Mouse (Mus musculus): Measurements from ENCODE around the gene Arl15. TPM values are rescaled to one million over a fixed set of nuclear protein-coding genes. Genes with fewer than 3 reads are reported as not detected.

Gene Arl15
- polyA plus RNA-seq, 1 experiment from 2014 or later = 6.7 TPM

DNA sequence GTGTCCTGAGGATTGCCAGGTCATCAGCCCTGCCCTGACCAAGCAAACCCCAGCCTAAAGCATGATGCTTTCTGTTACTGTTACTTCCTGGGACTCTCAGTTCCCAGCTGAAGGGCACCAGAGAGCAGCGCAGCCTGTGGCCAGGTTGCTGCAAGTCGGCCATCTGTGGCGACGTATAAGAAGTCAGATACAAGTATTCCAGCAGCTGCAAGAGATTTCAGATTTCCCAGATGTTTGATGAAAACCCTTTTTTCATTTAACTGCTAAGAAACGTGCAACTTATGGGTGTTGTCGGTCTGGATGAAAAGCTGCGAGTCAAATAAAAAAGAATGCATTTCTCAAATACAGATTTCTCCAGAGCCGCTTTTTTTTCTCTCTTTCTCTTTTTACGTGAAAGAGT lies 345.3 kb downstream of the Arl15 start:
- Histone ChIP-seq H3K27me3 (no peaks in the 10 kb centered on the region), H3K4me1 (replicated peaks) (no peaks in the 10 kb centered on the region), H3K9me3 (replicated peaks) (no peaks in the 10 kb centered on the region), H3K36me3 (no peaks in the 10 kb centered on the region), H3K4me2 (no peak overlapping the region), H3K4me3 (no peak overlapping the region), H3K9ac (no peak overlapping the region), H3K27ac (no peak overlapping the region)
- 77% methylated on average over 9 of the region's 9 CpGs for WGBS
- no peak for ATAC-seq (replicated peaks; ENCODE audit: insufficient number of reproducible peaks, insufficient read depth, low FRiP score, low read depth)

DNA sequence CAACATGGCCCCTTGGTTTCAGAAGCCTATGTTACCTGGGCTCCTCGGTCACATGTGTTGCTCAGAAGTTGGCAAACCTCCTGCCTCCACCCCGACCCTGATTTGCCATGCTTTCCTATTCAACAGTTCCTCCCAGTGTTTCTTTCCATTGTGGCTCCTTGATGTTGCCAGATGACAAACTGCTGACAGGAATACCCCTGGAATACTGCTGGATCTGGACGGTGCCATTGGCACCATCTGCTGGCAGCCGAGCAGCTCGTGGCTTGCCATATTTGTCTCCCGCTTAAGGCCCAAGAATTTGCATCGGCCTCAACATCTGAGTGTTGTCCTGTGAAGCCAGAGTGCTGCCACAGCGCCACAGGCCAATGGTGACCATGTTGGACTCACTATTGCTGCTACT lies 348.5 kb downstream of the Arl15 start:
- Histone ChIP-seq H3K9ac (no peak overlapping the region), H3K9me3 (replicated peaks) (no peaks in the 10 kb centered on the region), H3K4me1 (replicated peaks) (no peaks in the 10 kb centered on the region), H3K36me3 (no peaks in the 10 kb centered on the region), H3K27ac (no peak overlapping the region), H3K27me3 (no peaks in the 10 kb centered on the region), H3K4me3 (no peak overlapping the region), H3K4me2 (no peak overlapping the region)
- 68% methylated on average over 8 of the region's 8 CpGs for WGBS
- no peak for ATAC-seq (replicated peaks; ENCODE audit: insufficient number of reproducible peaks, insufficient read depth, low FRiP score, low read depth)

DNA sequence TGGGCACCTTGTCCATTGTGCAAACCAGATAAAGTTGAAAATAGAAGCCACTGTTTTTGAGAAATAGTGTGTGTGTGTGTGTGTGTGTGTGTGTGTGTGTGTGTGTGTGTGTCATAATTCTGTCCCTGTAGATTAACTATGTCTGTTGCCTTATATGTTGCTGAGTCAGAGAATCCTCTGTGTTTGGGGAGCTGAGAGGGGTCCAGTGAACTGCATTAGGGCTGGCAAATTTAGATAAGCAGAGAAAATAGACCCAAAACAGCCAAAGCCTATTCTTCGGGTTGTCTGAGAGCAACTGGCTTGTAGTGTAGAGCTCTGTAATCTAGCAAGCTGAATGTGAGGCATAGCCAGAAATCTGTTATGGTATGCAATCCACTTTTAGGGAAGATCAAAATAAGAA lies 348.9 kb downstream of the Arl15 start:
- H3K4me1 ChIP-seq (replicated peaks) = no peaks in the 10 kb centered on the region
- H3K9me3 ChIP-seq (replicated peaks) = no peaks in the 10 kb centered on the region
- H3K9ac ChIP-seq = no peak overlapping the region
- H3K36me3 ChIP-seq = no peaks in the 10 kb centered on the region
- no peaks in the 10 kb centered on the region for H3K27me3 ChIP-seq
- H3K4me2 ChIP-seq = no peak overlapping the region
- H3K4me3 ChIP-seq = no peak overlapping the region
- no peak overlapping the region for H3K27ac ChIP-seq
- 49% methylated on average over 1 of the region's 1 CpGs for WGBS
- ATAC-seq (replicated peaks; ENCODE audit: insufficient number of reproducible peaks, insufficient read depth, low FRiP score, low read depth) = no peak

DNA sequence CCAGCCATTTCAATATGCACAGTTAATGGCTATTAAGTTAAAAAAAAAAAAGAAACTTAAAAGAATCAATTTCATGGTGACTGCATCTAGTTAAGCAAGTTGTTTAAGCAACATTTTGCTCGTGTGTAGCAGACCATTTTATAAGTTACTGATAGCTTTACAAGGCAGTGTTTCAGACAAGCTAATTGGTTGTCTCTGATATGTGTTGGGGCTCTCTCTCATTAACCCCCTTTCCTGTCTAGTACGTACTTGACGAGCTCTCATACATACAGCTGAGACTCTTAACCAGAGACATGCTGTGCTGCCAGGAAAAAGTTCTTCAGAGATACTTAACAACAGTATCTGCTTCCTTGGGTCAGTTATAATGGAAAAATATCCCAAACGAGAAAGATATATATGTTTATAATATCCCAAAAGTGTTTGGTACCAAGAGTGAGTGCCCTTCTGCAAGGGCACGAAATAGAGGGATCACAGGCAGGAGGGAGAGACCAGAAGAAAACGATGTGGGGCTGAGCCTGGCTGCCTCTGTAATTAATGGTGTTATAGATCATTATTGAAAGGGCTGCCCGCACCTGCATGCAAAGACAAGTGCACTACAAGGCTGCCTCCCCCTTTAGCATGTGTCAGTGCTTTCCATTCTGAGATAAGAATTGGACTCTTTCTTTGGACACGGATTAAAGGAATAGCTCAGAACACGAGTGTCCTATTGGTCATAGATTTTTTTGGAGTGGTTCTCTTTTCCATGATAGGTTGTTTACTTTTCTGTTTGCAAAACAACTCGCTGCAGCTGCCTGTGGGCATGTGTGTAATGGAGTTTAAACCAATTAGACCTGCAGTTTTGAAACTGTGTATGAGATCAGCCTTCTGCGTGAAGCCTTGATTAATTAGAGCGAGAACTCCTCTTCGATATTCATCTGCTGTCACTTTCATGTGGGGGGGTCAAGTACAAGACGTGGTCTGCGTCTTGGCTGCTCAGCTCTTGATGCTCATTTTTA lies 350.0 kb downstream of the Arl15 start:
- H3K27me3 ChIP-seq = no peaks in the 10 kb centered on the region
- no peak overlapping the region for H3K9ac ChIP-seq
- no peak overlapping the region for H3K4me2 ChIP-seq
- H3K4me1 ChIP-seq (replicated peaks) = no peaks in the 10 kb centered on the region
- no peak overlapping the region for H3K4me3 ChIP-seq
- WGBS = 63% methylated on average over 15 of the region's 15 CpGs
- no peak for ATAC-seq (replicated peaks; ENCODE audit: insufficient number of reproducible peaks, insufficient read depth, low FRiP score, low read depth)
- no peaks in the 10 kb centered on the region for H3K9me3 ChIP-seq (replicated peaks)
- no peak overlapping the region for H3K27ac ChIP-seq
- H3K36me3 ChIP-seq = no peaks in the 10 kb centered on the region

DNA sequence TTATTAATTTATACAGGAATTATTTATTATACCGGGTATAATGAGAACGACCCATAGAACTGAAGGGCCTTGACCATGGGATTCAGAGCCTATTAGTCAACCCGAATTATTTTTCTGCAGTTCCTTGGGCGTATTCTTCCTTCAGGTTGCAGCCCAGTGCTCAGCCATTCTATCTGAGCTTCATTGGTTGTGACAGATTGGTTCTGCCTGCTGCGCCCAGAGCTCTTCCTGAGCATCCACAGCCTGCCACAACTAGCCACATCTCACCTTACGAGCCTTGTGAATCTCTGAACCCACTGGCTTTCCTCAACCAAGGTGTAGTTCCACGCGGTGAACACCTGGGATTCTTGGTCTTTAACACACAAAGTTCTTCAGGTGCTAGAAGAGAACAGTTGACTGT lies 350.9 kb downstream of the Arl15 start:
- Histone ChIP-seq H3K9ac (no peak overlapping the region), H3K4me1 (replicated peaks) (no peaks in the 10 kb centered on the region), H3K9me3 (replicated peaks) (no peaks in the 10 kb centered on the region), H3K36me3 (no peaks in the 10 kb centered on the region), H3K27ac (no peak overlapping the region), H3K4me2 (no peak overlapping the region), H3K27me3 (no peaks in the 10 kb centered on the region), H3K4me3 (no peak overlapping the region)
- no peak for ATAC-seq (replicated peaks; ENCODE audit: insufficient number of reproducible peaks, insufficient read depth, low FRiP score, low read depth)
- WGBS = 89% methylated on average over 8 of the region's 8 CpGs

DNA sequence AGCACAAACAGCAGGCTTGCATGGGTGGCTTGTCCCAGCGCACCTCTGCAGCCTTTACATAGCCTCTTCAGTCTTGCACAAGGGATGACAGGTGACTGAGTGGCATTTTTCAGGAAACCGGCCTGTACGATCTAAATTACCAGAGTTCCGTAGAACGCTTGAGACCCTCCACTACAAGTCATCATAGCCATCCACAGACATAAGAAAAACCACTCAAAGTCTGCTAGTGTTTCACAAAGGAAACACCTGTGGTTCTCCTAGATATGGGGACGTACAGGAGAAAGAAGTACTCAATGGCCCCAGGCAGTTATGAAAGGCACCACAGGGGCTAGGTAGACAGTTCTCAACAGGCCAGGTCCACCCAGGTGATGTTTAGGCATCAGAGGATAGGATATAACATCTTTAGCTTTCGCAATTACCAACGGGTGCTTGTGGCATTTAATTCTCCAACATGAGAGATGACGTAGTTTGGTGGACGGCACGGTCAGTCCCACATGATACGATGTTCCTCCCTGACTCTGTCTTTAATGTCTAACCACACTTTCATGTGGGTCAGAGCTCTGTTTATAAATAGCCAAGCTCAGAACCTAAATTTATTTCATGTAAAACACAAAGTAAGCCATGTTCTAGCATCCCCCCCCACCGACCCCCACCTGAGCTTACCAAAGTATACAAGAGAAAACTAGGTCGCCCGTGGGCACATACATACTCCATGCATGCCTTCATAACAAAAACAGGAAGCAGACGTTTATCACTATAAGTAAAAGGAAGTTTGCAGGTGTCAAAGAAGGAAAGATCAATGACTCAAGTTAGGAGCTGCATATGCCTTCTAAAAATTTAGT lies 356.8 kb downstream of the Arl15 start:
- WGBS = 84% methylated on average over 16 of the region's 16 CpGs
- Histone ChIP-seq H3K27ac (no peak overlapping the region), H3K9ac (no peak overlapping the region), H3K27me3 (no peaks in the 10 kb centered on the region), H3K4me2 (no peak overlapping the region), H3K4me1 (replicated peaks) (no peaks in the 10 kb centered on the region), H3K36me3 (no peaks in the 10 kb centered on the region), H3K9me3 (replicated peaks) (no peaks in the 10 kb centered on the region), H3K4me3 (no peak overlapping the region)
- ATAC-seq (replicated peaks; ENCODE audit: insufficient number of reproducible peaks, insufficient read depth, low FRiP score, low read depth) = no peak

DNA sequence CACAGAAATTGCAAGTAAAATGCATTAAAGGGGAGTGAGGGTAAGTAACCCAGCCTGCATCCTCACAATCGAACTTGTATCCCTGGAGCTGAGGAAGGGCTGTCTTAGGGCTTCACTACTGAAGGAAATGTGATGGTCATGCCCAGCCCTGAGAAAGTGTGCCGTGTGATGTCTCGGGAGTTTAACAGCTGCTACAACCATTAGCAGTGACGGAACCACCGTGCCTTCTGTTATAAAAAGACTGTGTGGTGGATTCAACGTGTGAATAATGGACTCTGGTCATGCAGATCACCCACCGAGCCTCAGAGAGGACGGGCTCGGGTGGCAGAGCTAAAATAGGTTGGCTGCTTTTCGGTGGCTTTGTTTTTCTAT lies 357.4 kb downstream of the Arl15 start:
- 82% methylated on average over 10 of the region's 10 CpGs for WGBS
- Histone ChIP-seq H3K9me3 (replicated peaks) (no peaks in the 10 kb centered on the region), H3K9ac (no peak overlapping the region), H3K27me3 (no peaks in the 10 kb centered on the region), H3K36me3 (no peaks in the 10 kb centered on the region), H3K4me2 (no peak overlapping the region), H3K4me3 (no peak overlapping the region), H3K4me1 (replicated peaks) (no peaks in the 10 kb centered on the region), H3K27ac (no peak overlapping the region)
- ATAC-seq (replicated peaks; ENCODE audit: insufficient number of reproducible peaks, insufficient read depth, low FRiP score, low read depth) = no peak

DNA sequence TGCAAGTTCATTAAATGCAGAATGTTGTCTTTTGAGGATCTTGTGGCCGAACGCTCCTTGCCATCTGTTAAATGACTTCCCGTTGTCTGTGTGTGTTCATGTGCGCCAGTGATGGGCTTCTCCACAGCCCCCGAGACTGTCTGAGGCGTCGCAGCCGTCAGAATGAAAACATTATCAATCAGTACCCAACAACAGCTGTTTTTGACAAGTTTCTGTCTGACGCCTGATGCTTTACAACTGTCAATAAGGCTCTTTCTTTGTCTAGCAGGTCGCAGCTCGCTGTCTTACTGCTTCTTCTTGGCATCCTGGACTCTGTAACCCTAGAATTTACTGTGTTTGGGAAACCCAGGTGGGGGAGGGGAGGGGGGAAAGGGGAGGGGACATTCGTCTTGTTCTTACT lies 362.4 kb downstream of the Arl15 start:
- H3K4me1 ChIP-seq (replicated peaks) = no peaks in the 10 kb centered on the region
- no peak overlapping the region for H3K27ac ChIP-seq
- 60% methylated on average over 12 of the region's 12 CpGs for WGBS
- no peaks in the 10 kb centered on the region for H3K36me3 ChIP-seq
- no peak overlapping the region for H3K9ac ChIP-seq
- H3K27me3 ChIP-seq = no peaks in the 10 kb centered on the region
- no peak for ATAC-seq (replicated peaks; ENCODE audit: insufficient number of reproducible peaks, insufficient read depth, low FRiP score, low read depth)
- H3K9me3 ChIP-seq (replicated peaks) = no peaks in the 10 kb centered on the region
- H3K4me2 ChIP-seq = no peak overlapping the region
- no peak overlapping the region for H3K4me3 ChIP-seq

DNA sequence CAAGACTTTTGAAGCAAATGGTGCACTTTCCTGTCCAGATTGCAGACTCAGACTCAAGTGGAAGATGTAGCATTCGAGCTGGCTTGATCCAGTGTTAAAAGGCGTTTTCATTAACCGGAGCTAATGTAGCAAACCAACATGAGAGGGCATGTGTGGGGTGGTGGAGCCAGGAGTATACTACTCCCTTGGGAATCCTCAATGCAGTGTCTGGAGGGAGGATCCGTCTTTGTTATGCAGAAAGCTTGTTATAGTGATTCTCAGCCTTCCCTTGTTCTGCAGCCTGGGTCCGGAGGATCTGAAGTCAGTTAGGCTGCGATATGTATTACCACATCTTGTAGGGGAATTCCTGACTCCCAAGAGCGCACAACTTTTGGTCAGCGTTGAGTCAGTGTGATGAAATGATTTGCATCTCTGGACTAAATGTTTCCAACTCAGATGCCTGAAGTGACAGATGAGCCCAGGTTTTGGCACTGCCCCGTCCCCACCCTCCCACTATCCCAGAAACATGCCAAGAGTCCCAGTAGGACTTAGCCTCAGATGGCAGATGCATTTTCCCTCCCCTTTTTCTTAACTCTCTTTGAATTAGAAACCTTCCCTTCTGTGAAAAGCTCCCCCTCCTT lies 363.9 kb downstream of the Arl15 start:
- Histone ChIP-seq H3K36me3 (no peaks in the 10 kb centered on the region), H3K4me2 (no peak overlapping the region), H3K4me3 (no peak overlapping the region), H3K9me3 (replicated peaks) (no peaks in the 10 kb centered on the region), H3K27ac (no peak overlapping the region), H3K4me1 (replicated peaks) (0 out of 2 replicates have a peak, but pooled peaks cover 3% of the 10 kb centered on the region), H3K9ac (no peak overlapping the region), H3K27me3 (no peaks in the 10 kb centered on the region)
- WGBS = 85% methylated on average over 9 of the region's 9 CpGs
- ATAC-seq (replicated peaks; ENCODE audit: insufficient number of reproducible peaks, insufficient read depth, low FRiP score, low read depth) = no peak

DNA sequence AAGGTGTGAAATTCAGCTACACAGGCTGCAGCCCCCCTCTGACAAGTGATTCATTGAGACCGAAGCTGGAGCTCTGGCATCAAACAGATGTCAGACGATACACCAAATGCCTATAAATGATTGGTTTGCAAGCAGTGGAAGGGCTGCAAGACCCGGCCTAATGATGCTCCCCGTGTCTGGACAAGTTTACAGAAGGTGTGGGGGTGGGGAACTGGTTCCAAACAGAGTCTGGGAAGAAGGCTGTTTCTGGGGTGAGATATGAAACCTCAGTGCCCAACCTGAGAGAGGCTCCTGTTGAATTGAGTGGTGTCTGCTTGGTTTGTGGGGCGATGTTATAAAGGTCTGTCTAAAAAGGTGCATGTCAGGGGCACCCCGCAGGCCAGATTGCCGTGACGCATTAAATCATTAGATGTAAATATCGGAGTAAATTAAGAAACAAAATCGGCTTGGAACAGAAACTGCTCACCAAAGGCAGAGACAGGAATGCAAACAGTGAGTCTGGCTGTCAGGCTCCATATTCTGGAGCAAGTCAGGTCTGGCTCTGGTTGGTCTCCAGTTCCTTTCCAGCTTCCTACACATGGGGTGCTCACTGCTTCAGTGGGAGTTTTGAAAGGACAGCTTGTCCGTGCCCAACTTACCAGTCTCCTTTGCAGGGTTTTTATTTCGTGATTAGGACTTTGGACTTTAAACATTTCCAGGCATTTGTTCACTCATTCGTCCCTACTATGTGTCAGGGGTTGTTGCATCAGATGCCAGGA lies 365.5 kb downstream of the Arl15 start:
- ATAC-seq (replicated peaks; ENCODE audit: insufficient number of reproducible peaks, insufficient read depth, low FRiP score, low read depth) = no peak
- H3K4me2 ChIP-seq = no peak overlapping the region
- no peaks in the 10 kb centered on the region for H3K27me3 ChIP-seq
- no peak overlapping the region for H3K4me3 ChIP-seq
- H3K4me1 ChIP-seq (replicated peaks) = 0 out of 2 replicates have a peak, but pooled peaks cover 3% of the 10 kb centered on the region
- H3K36me3 ChIP-seq = no peaks in the 10 kb centered on the region
- H3K27ac ChIP-seq = no peak overlapping the region
- H3K9ac ChIP-seq = no peak overlapping the region
- WGBS = 62% methylated on average over 13 of the region's 13 CpGs
- no peaks in the 10 kb centered on the region for H3K9me3 ChIP-seq (replicated peaks)

DNA sequence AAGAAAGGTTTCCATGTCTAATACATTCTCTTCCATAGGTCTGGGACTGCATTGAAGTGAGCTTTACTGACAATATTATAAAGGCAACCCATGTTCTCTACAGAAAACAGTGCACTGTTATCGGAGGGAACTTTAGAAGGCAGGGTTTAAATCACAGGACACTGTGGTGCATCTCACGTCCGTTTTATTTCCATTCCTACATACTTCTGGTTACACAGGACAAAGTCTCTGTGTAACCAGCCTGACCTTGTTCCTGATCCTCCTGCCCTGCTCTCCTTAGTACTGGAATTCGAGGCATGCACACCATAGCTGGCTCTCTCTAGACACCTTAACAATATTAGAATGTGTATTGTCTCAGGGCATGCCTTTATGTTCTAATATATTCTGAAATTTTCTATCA lies 368.4 kb downstream of the Arl15 start:
- H3K27me3 ChIP-seq = no peaks in the 10 kb centered on the region
- no peaks in the 10 kb centered on the region for H3K36me3 ChIP-seq
- 36% methylated on average over 4 of the region's 4 CpGs for WGBS
- H3K4me1 ChIP-seq (replicated peaks) = 0 out of 2 replicates have a peak, but pooled peaks cover 3% of the 10 kb centered on the region
- ATAC-seq (replicated peaks; ENCODE audit: insufficient number of reproducible peaks, insufficient read depth, low FRiP score, low read depth) = no peak
- H3K4me3 ChIP-seq = no peak overlapping the region
- no peaks in the 10 kb centered on the region for H3K9me3 ChIP-seq (replicated peaks)
- H3K27ac ChIP-seq = no peak overlapping the region
- H3K4me2 ChIP-seq = no peak overlapping the region
- no peak overlapping the region for H3K9ac ChIP-seq
